Mouse (Mus musculus): Measurements from ENCODE around the gene Tfeb. TPM values are rescaled to one million over a fixed set of nuclear protein-coding genes. Genes with fewer than 3 reads are reported as not detected.

The Tfeb gene
- polyA plus RNA-seq, 1 experiment from 2014 or later, result 5.8 TPM

- H3K9ac ChIP-seq, result no peak overlapping the region
- H3K4me2 ChIP-seq, result no peak overlapping the region
- ATAC-seq, result no peak
- no peaks in the 10 kb centered on the region for H3K9me3 ChIP-seq (replicated peaks)
- peaks cover 5% of the 10 kb centered on the region; the same call in 1 of the 2 replicates for H3K27me3 ChIP-seq (replicated peaks)
- no peak overlapping the region for H3K27ac ChIP-seq
- H3K4me1 ChIP-seq, result peaks cover 26% of the 10 kb centered on the region
- WGBS (ENCODE audit: insufficient replicate concordance), result 52% methylated on average over 9 of the region's 9 CpGs
- H3K36me3 ChIP-seq, result no peaks in the 10 kb centered on the region
- H3K4me3 ChIP-seq, result no peak overlapping the region
These were observed 60.6 kb downstream of the Tfeb start for GRCm38 (mm10) chr17:47797383-47797782.

GRCm38 (mm10) chr17:47802806-47803205 is 66.0 kb downstream of the Tfeb start:
- H3K4me2 ChIP-seq, result no peak overlapping the region
- peaks cover 8% of the 10 kb centered on the region; the same call in 1 of the 2 replicates for H3K4me1 ChIP-seq
- H3K9me3 ChIP-seq (replicated peaks), result no peaks in the 10 kb centered on the region
- peaks cover 5% of the 10 kb centered on the region; the same call in 1 of the 2 replicates for H3K27me3 ChIP-seq (replicated peaks)
- H3K4me3 ChIP-seq, result no peak overlapping the region
- H3K27ac ChIP-seq, result no peak overlapping the region
- WGBS (ENCODE audit: insufficient replicate concordance), result 5% methylated on average over 8 of the region's 8 CpGs
- no peaks in the 10 kb centered on the region for H3K36me3 ChIP-seq
- ATAC-seq, result no peak
- H3K9ac ChIP-seq, result no peak overlapping the region

- 80% methylated on average over 4 of the region's 4 CpGs for WGBS (ENCODE audit: insufficient replicate concordance)
- no peak for ATAC-seq
- Histone ChIP-seq H3K27ac (no peak overlapping the region), H3K9ac (no peak overlapping the region), H3K36me3 (no peaks in the 10 kb centered on the region), H3K27me3 (replicated peaks) (0 out of 2 replicates have a peak, but pooled peaks cover 5% of the 10 kb centered on the region), H3K4me1 (peaks cover 8% of the 10 kb centered on the region; the same call in 1 of the 2 replicates), H3K4me3 (no peak overlapping the region), H3K9me3 (replicated peaks) (no peaks in the 10 kb centered on the region), H3K4me2 (no peak overlapping the region)
These were observed 66.8 kb downstream of the Tfeb start for GRCm38 (mm10) chr17:47803662-47804061.

- 54% methylated on average over 13 of the region's 13 CpGs for WGBS (ENCODE audit: insufficient replicate concordance)
- H3K27ac ChIP-seq, result no peak overlapping the region
- H3K9me3 ChIP-seq (replicated peaks), result no peaks in the 10 kb centered on the region
- H3K9ac ChIP-seq, result no peak overlapping the region
- no peak overlapping the region for H3K4me3 ChIP-seq
- no peak for ATAC-seq
- no peak overlapping the region for H3K4me2 ChIP-seq
- 0 out of 2 replicates have a peak, but pooled peaks cover 5% of the 10 kb centered on the region for H3K27me3 ChIP-seq (replicated peaks)
- no peaks in the 10 kb centered on the region for H3K36me3 ChIP-seq
- H3K4me1 ChIP-seq, result peaks cover 8% of the 10 kb centered on the region; the same call in 1 of the 2 replicates
These were observed 68.4 kb downstream of the Tfeb start for GRCm38 (mm10) chr17:47805047-47805835.

GRCm38 (mm10) chr17:47806230-47806629 is 69.4 kb downstream of the Tfeb start:
- no peak for ATAC-seq
- H3K4me1 ChIP-seq, result peaks cover 8% of the 10 kb centered on the region; the same call in 1 of the 2 replicates
- H3K9me3 ChIP-seq (replicated peaks), result no peaks in the 10 kb centered on the region
- no peak overlapping the region for H3K27ac ChIP-seq
- no peak overlapping the region for H3K4me2 ChIP-seq
- H3K4me3 ChIP-seq, result no peak overlapping the region
- no peak overlapping the region for H3K9ac ChIP-seq
- no peaks in the 10 kb centered on the region for H3K36me3 ChIP-seq
- H3K27me3 ChIP-seq (replicated peaks), result 0 out of 2 replicates have a peak, but pooled peaks cover 5% of the 10 kb centered on the region
- 67% methylated on average over 9 of the region's 9 CpGs for WGBS (ENCODE audit: insufficient replicate concordance)

- H3K27ac ChIP-seq, result no peak overlapping the region
- H3K9me3 ChIP-seq (replicated peaks), result no peaks in the 10 kb centered on the region
- H3K9ac ChIP-seq, result no peak overlapping the region
- whole genome bisulfite sequencing (ENCODE audit: insufficient replicate concordance), result 69% methylated on average over 15 of the region's 15 CpGs
- H3K27me3 ChIP-seq (replicated peaks), result no peaks in the 10 kb centered on the region
- no peak overlapping the region for H3K4me3 ChIP-seq
- H3K36me3 ChIP-seq, result no peaks in the 10 kb centered on the region; the same call in 1 of the 2 replicates
- no peak for ATAC-seq
- 0 out of 2 replicates have a peak, but pooled peaks cover 8% of the 10 kb centered on the region for H3K4me1 ChIP-seq
- no peak overlapping the region for H3K4me2 ChIP-seq
These were observed 74.5 kb downstream of the Tfeb start for GRCm38 (mm10) chr17:47811265-47811800.

GRCm38 (mm10) chr17:47812200-47812599 is 75.4 kb downstream of the Tfeb start:
- no peak for ATAC-seq
- Histone ChIP-seq H3K27ac (no peak overlapping the region), H3K4me2 (no peak overlapping the region)

GRCm38 (mm10) chr17:47813616-47814015 is 76.8 kb downstream of the Tfeb start:
- peaks cover 6% of the 10 kb centered on the region; the same call in 1 of the 2 replicates for H3K36me3 ChIP-seq
- no peak for ATAC-seq
- 27% methylated on average over 5 of the region's 5 CpGs for WGBS (ENCODE audit: insufficient replicate concordance)
- no peaks in the 10 kb centered on the region for H3K9me3 ChIP-seq (replicated peaks)
- H3K4me3 ChIP-seq, result no peak overlapping the region
- no peak overlapping the region for H3K4me2 ChIP-seq
- H3K27me3 ChIP-seq (replicated peaks), result no peaks in the 10 kb centered on the region
- no peak overlapping the region for H3K9ac ChIP-seq
- H3K27ac ChIP-seq, result no peak overlapping the region
- 0 out of 2 replicates have a peak, but pooled peaks cover 8% of the 10 kb centered on the region for H3K4me1 ChIP-seq

More at GRCm38 (mm10) chr17:47812200-47812599, 75.4 kb downstream of the Tfeb start:
- H3K36me3 ChIP-seq, result no peaks in the 10 kb centered on the region; the same call in 1 of the 2 replicates
- 0 out of 2 replicates have a peak, but pooled peaks cover 8% of the 10 kb centered on the region for H3K4me1 ChIP-seq
- H3K4me3 ChIP-seq, result no peak overlapping the region
- WGBS (ENCODE audit: insufficient replicate concordance), result 71% methylated on average over 5 of the region's 6 CpGs
- no peaks in the 10 kb centered on the region for H3K9me3 ChIP-seq (replicated peaks)
- H3K9ac ChIP-seq, result no peak overlapping the region
- no peaks in the 10 kb centered on the region for H3K27me3 ChIP-seq (replicated peaks)

GRCm38 (mm10) chr17:47814496-47814895 is 77.7 kb downstream of the Tfeb start:
- WGBS (ENCODE audit: insufficient replicate concordance), result 53% methylated on average over 6 of the region's 6 CpGs
- no peak overlapping the region for H3K9ac ChIP-seq
- H3K27me3 ChIP-seq (replicated peaks), result no peaks in the 10 kb centered on the region
- ATAC-seq, result no peak
- no peaks in the 10 kb centered on the region for H3K9me3 ChIP-seq (replicated peaks)
- no peak overlapping the region for H3K4me2 ChIP-seq
- peaks cover 7% of the 10 kb centered on the region; the same call in 1 of the 2 replicates for H3K36me3 ChIP-seq
- no peak overlapping the region for H3K4me3 ChIP-seq
- H3K27ac ChIP-seq, result no peak overlapping the region
- H3K4me1 ChIP-seq, result 0 out of 2 replicates have a peak, but pooled peaks cover 8% of the 10 kb centered on the region

GRCm38 (mm10) chr17:47815446-47815845 is 78.6 kb downstream of the Tfeb start:
- H3K27ac ChIP-seq, result no peak overlapping the region
- 61% methylated on average over 10 of the region's 10 CpGs for WGBS (ENCODE audit: insufficient replicate concordance)
- H3K4me2 ChIP-seq, result no peak overlapping the region
- peaks cover 7% of the 10 kb centered on the region; the same call in 1 of the 2 replicates for H3K36me3 ChIP-seq
- H3K9ac ChIP-seq, result no peak overlapping the region
- 0 out of 2 replicates have a peak, but pooled peaks cover 8% of the 10 kb centered on the region for H3K4me1 ChIP-seq
- H3K9me3 ChIP-seq (replicated peaks), result no peaks in the 10 kb centered on the region
- no peak for ATAC-seq
- H3K27me3 ChIP-seq (replicated peaks), result no peaks in the 10 kb centered on the region
- H3K4me3 ChIP-seq, result no peak overlapping the region

GRCm38 (mm10) chr17:47818038-47818725 is 81.4 kb downstream of the Tfeb start:
- no peak overlapping the region for H3K4me3 ChIP-seq
- H3K4me1 ChIP-seq, result 0 out of 2 replicates have a peak, but pooled peaks cover 8% of the 10 kb centered on the region
- H3K27me3 ChIP-seq (replicated peaks), result no peaks in the 10 kb centered on the region
- no peaks in the 10 kb centered on the region for H3K9me3 ChIP-seq (replicated peaks)
- H3K9ac ChIP-seq, result no peak overlapping the region
- H3K36me3 ChIP-seq, result peaks cover 14% of the 10 kb centered on the region; the same call in 1 of the 2 replicates
- 69% methylated on average over 13 of the region's 13 CpGs for WGBS (ENCODE audit: insufficient replicate concordance)
- ATAC-seq, result no peak
- no peak overlapping the region for H3K27ac ChIP-seq
- H3K4me2 ChIP-seq, result no peak overlapping the region
